Mouse (Mus musculus) kidney, postnatal 4 days (tissue): ENCODE results near the gene Med17.
"Not testable (repeated sequence)": the region's sequence is repeated elsewhere in the genome, so short reads cannot be mapped to it uniquely, and the experiment has no call there.

Source experiments
- DNase-seq, 2 experiments: peaks; one replicate each; pipeline ENCODE4 v3.0.0; 2021; ENCODE audit warnings: mixed read lengths in 2 of 2

The Med17 gene

DNA sequence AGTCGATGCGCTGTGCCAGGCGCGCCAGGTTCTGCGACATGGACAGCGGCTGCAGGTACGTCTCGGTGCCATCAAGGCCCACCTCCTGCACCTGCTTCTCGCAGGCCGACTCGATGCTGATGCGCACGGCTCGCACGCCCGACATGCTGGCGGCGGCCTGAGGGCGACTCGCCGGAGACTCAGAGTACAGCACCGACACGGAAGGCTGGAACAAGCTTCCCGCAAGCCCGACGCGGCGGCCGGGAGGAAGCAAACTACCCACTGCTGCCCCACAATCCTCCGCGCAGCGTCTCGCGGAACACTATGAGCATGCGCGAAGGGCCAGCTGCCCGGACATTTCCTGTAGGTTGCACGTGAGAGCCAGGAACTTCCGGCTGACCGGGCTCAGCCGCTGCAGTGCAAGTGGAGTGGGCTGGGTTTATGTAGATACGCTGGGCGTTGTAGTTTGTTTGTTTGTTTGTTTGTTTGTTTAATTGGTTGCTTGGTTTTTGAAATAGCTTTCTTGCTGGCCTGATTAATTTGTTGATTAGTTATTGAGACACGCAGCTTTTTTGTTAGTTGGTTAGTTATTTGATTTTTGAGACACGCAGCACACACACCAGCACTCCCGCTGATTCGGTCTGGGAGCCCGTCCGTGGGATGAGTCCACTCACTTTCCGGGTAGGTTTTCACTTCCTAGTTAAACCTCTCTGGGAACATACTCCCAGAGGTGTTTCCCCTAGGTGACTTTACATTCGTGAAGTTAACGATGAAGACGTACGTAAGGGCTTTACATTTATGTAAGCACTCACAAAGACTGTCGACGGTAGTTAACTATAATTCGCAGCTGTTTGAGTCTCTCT is at the start of gene Med17:
Gene Med17, minus strand, starts transcription at position 283 of the 842 bp plus-strand sequence.
- DNase-seq: peak; percentile 94 to 96

- no peak for DNase-seq
Observed at GRCm38 (mm10) chr9:15318170-15318742, 38.5 kb upstream of the Med17 start.

DNA sequence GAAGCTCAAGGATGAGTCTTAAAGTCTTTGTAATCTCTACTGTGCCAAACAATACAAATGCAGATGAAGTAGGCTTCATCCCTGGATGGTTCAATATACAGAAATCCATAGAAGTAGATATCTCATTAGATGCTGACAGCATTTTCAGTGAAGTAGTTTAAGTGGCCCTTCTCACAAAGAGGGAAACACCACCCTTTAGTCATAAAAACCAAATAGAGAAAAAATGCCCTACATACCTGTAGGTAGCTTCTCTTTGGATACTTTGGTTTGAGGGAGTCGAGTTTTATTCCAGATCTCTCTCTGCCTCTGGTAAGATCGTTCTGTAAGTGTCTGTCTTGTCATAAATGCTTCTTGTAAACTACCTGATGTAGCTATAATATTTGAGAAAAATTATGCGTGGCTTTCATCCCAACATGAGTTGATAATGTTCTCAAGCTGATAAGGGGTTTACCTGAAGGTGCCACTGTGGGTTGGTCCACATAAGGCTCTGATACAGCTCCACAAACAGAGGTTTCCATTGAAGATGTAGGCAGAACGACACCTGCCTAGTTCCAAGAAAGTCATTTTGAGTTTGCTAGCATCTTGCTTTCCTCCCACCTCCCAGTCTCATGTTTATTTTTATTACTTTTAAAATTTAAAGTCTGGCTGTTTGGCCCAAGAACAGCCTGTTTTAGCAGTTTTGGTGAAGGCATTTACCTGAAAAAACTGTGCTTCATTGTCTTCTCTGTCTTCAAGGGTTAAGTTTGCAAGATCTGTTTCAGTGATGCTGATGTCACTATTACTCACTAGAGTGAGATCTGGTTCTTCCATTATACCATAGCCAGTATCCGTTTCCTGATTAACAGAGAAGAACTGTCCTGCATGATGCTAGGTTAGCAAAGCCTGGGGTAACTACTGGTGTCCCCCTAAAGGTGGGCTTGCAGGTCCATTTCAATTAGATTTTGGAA is 37.8 kb upstream of the Med17 start:
- DNase-seq: no peak

- not testable (repeated sequence) for DNase-seq
Observed at GRCm38 (mm10) chr9:15316296-15316695, 36.6 kb upstream of the Med17 start.

GRCm38 (mm10) chr9:15314619-15315018 is 34.9 kb upstream of the Med17 start:
- DNase-seq: no peak

GRCm38 (mm10) chr9:15313633-15314032 is 33.9 kb upstream of the Med17 start:
- no peak for DNase-seq

DNA sequence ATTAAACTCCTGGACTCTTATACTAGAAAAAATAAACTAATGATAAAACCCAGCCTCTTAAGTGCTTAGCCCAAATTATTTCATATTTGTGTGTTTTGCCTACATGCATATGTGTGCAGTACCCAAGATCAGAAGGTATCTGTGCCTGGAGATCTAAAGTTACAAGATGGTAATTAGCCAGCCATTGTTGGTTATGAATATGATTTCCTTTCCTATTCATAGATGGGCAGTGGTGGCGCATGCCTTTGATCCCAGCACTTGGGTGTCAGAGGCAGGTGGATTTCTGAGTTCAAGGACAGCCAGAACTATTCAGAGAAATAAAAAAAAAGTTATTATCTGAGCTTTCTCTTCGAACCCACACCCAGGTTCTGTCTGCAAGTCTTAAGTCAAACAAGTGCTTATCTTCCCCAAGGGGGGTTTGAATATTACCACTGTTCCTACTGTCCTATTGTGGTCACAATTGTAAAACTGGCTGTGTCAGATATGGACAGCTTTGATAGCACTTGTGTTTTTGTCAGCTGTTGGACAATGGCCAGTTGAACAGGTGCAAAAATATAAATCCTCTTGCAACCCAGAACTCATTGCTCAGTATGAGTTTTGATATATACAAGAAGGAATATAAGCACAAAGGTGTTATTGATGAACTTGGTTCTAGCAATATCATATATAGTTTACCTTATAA is 32.5 kb upstream of the Med17 start:
- no peak for DNase-seq

DNA sequence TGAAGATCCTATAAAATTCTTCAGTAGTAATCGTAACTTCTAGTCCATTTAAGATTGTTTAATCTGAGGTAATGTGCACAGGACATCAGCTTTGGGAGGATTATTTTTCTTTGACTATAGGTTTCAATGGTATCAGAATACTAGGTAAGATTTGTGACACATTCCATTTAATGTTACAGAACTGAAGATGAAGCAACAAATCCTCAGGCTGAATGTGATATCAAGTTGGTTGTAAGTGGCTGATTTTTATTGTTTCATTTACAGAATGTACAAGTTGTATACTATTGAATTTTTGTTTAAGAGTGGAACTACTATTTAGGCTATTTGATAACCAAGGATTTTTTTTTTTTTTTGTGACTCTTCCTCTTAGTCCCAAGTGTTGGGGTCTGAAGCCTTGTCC is 30.4 kb upstream of the Med17 start:
- DNase-seq: no peak

DNA sequence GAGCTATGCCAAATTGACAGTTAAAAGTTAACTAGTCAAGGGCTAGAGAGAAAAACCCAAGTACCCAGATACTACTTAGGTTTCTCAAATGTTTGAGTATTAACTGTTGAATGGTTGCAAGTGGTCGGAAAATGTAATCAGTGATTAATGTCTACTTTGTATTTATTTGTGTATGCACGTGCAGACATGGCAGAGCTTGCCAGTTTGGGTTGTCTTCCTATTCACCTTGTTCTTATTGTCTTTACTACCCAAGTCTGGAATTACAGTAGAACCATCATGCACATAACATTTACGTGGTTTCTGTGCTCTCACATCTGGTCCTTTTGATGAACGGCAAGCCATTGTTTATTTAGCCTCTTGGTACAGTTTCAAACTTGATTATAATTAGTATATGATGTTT is 29.7 kb upstream of the Med17 start:
- no peak for DNase-seq

DNA sequence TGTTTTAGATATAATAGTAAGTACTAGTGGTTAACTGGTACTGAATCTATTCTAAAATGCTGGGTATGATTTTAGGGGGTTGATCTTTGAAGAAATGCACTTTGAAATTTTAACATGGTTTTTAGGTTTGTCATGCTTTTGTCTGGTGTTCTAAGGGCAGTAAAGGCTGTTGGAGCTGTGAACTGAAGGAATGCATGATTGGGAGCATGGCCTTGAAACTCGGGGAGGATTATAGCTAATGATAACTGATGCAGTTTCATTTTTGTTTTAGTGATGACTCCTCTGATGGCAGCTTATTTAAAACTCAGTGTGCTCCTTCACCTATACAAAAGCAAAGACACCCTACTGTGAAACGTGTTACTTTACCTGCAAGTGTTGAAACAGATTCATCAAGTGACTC is 28.5 kb upstream of the Med17 start:
- DNase-seq: no peak

DNA sequence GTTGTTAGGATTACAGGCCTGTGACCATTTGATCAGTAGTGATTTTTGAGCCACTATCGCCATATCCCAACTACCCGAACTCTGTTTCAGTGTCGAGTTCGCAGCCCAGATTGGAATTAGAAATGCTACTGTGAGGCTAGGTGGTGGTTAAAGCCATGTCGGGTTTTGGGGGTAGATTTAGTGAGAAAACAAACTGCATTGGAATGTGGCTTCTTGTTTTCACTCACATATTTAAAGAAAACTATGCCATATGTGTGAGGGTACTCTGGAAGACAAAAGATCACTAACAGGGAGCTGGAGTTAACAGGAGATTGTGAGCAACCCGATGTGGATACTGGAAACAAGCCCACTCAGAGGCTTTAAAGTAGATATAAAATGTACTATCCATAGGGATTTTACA is 27.5 kb upstream of the Med17 start:
- DNase-seq: no peak

GRCm38 (mm10) chr9:15306398-15307119 is 26.8 kb upstream of the Med17 start, which contains the start of gene 4931406C07Rik:
Gene 4931406C07Rik (minus strand): TSS chr9:15306448.
- no peak for DNase-seq

DNA sequence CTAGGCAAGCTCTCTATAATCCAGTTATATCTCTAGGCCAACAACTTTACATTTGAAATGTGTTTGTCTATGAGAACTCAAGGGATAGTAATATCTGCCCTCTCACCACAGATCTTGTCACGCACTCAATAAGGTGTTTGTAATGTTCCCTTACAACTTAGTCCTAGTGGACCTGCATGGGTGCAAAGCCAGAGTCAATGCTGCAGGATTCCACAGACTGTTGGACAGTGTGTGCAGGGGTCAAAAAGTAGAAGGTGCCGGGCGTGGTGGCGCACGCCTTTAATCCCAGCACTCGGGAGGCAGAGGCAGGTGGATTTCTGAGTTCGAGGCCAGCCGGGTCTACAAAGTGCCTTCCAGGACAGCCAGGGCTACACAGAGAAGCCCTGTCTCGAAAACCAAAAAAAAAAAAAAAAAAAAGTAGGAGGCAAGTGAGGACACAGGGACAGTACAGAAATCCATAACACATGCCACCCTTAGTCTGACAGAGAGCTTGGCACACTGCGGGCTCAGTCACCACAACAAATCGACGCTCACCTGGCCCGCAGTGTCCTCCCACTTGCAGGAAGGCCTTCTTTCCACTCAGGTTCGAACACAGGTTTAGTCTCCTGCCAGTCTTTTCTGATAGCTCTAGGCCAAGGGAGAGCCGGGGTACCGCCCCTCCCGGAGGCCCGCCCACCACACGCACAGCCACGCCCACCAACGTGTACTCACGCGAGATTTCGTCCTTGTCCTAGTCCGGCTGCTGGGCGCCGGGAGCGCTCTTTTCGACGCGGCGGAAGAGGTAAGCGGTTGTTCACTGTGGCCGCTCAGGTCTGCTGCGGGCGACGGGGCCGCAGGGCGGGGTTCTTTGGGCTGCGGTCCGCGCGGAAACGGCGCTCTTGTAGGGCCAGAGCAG is 26.0 kb upstream of the Med17 start, which contains the start of gene Taf1d:
Gene Taf1d, plus strand, starts transcription at position 712 of the 895 bp plus-strand sequence.
- DNase-seq: peak; percentile 99

DNA sequence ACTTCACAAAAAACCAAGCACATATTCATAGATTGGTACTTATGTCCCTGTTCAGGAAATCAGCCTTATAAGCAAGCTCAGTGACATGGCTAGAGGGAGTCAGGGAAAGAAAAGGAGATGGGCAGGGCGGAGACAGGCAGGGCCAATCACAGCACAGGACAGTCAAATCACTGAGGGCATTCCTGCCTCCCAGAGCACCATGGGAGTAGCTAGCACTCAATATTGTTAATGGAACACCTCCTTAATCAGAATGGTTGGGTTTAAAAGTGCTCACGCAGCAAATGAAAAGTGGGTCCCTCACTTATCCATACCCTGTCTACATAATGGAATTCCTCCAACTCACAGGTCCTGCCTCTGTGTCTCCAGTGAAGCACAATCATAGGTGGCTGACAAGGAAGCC is 23.1 kb upstream of the Med17 start:
- DNase-seq: peak in 1 of 2 experiments; percentile 24

- DNase-seq: not testable (repeated sequence)
Observed at GRCm38 (mm10) chr9:15302006-15302405, 22.3 kb upstream of the Med17 start.

- peak; percentile 44 to 65 for DNase-seq
Observed at GRCm38 (mm10) chr9:15301399-15301798, 21.7 kb upstream of the Med17 start.

DNA sequence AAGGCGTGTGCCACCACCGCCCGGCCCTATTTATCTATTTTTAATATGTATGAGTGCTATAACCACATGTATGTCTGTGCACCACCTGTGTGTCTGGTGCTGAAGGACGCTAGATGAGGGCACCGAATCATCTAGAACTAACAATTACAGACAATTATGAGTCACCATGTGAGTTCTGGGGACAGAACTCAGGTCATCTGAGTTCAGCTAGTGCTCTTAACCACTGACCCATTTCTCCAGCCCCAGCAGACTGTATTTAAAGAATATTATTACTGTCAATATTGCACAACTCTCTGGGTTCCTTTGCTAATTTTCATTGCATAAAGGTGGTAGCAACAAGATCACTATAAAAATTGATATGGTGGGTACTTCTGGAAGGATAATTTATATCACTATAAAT is 20.3 kb upstream of the Med17 start:
- DNase-seq: no peak

- no peak for DNase-seq
Observed at GRCm38 (mm10) chr9:15298451-15298850, 18.7 kb upstream of the Med17 start.

DNA sequence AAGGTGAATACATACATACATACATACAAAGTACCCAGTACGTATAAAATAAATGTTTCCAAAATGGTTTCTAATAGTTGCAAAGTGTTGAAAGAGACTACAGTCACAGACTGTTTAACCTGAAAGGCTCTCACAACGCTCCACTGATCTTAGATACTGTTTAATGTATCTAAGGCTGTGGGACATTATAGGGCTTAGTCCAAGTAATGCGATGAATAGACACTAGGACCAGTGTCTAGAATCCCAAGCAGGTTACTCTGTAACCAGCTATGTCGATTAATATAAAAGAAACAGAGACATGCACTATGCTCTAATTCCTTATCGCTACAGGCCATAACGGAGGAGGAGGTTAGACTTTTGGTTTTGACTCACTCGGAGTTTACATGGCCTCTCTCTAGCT is 17.4 kb upstream of the Med17 start:
- DNase-seq: no peak

DNA sequence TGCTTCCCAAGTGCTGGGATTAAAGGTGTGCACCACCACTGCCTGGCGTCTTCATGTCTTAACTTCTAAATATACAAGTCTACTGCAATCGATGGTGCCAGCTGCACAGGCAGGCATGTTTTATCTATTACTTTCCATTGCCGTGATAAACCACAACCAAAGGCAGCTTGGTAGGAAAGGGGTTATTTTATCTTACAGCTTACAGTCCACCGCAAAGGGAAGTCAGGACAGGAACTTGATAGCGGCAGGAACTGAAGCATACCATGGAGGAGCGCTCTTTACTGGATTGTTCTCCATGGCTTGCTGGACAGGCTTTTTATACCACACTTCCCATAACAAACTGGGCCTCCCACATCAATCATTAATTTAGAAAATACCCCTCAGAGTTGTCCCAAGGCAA is 9.5 kb upstream of the Med17 start:
- no peak for DNase-seq

GRCm38 (mm10) chr9:15288402-15288801 is 8.7 kb upstream of the Med17 start:
- no peak for DNase-seq
